Comparison of ENCODE assay signal across 8 mouse cellular contexts in the genomic region with DNA sequence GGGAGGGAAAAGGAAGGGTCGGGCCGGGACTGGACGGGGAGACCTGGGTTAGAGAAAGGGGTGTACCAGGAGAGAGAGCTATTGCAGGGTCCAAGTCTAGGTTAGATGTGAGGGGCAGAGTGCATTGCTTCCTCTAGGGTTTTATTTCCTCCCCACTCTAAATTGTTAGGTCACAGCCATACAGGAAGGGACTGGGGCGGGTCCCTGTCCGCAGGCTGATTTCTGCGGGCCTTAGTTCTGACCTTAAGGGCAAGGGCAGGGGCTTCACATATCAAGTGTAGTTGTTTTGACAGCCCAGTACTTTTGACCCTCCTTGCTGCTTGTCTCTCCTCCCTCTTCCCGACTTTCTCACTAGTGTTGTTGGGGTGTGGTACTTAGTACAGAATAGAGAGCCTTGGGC. TPM values are rescaled to one million over a fixed set of nuclear protein-coding genes. Genes with fewer than 3 reads are reported as not detected.
DNase-seq lines count a peak whose midpoint lies in the region; ATAC-seq lines count a peak whose summit lies in the region.

No protein-coding gene starts in this region.

- no peak; the same call in 1 of the 2 replicates for ATAC-seq in forebrain, embryonic 12.5 days (ENCODE audit: low FRiP score)
- ATAC-seq in intestine, embryonic 15.5 days = no peak

- peak overlapping the region; percentile 93 for H3K4me2 ChIP-seq in forebrain, embryonic 12.5 days
- peak overlapping the region; percentile 86 for H3K4me2 ChIP-seq in intestine, embryonic 15.5 days (replicated peaks)

- peak; percentile 14 for DNase-seq in thymus, postnatal 0 days (ENCODE audit: low spot score)
- no peak for DNase-seq in thymus, adult 18-20 months
- peak; percentile 45 for DNase-seq in lung, postnatal 36 days
- DNase-seq in right cerebral cortex, postnatal 36 days (ENCODE audit: low spot score in 2 of 2) = no peak
- no peak for DNase-seq in cerebellum, postnatal 10 days
- DNase-seq in urinary bladder, postnatal 25 days (ENCODE audit: low spot score) = no peak

- whole genome bisulfite sequencing in forebrain, embryonic 12.5 days = 4% methylated on average over 7 of the region's 7 CpGs
- WGBS in intestine, embryonic 15.5 days = 0% methylated on average over 7 of the region's 7 CpGs

- peak overlapping the region; percentile 96 for H3K9ac ChIP-seq in forebrain, embryonic 12.5 days
- peak overlapping the region; percentile 99 for H3K9ac ChIP-seq in intestine, embryonic 15.5 days

- peaks cover 25% of the 10 kb centered on the region for H3K36me3 ChIP-seq in forebrain, embryonic 12.5 days (replicated peaks)
- peaks cover 9% of the 10 kb centered on the region for H3K36me3 ChIP-seq in intestine, embryonic 15.5 days

- peak overlapping the region; percentile 93 for H3K27ac ChIP-seq in forebrain, embryonic 12.5 days
- peak overlapping the region; percentile 98 for H3K27ac ChIP-seq in intestine, embryonic 15.5 days

- H3K9me3 ChIP-seq in forebrain, embryonic 12.5 days = no peaks in the 10 kb centered on the region
- no peaks in the 10 kb centered on the region for H3K9me3 ChIP-seq in intestine, embryonic 15.5 days

- H3K4me1 ChIP-seq in forebrain, embryonic 12.5 days = peaks cover 27% of the 10 kb centered on the region
- peaks cover 12% of the 10 kb centered on the region; the same call in 1 of the 2 replicates for H3K4me1 ChIP-seq in intestine, embryonic 15.5 days (replicated peaks)

- H3K4me3 ChIP-seq in forebrain, embryonic 12.5 days (replicated peaks) = peak overlapping the region; percentile 98
- H3K4me3 ChIP-seq in intestine, embryonic 15.5 days (replicated peaks) = peak overlapping the region; percentile 100

- H3K27me3 ChIP-seq in forebrain, embryonic 12.5 days = no peaks in the 10 kb centered on the region
- no peaks in the 10 kb centered on the region for H3K27me3 ChIP-seq in intestine, embryonic 15.5 days (replicated peaks)

RNA-seq across cellular contexts. Expression of a gene that starts 1.1 kb away (rescaled TPM):
- polyA plus RNA-seq in thymus, postnatal 0 days (2015; fragmentation: Nextera tagmentation; extraction: Ambion mirVana) = 522 and 560 TPM in 2 replicates
- 456 and 479 TPM in 2 replicates for polyA plus RNA-seq in forebrain, embryonic 12.5 days (2016; fragmentation: Nextera tagmentation; extraction: Ambion mirVana)
- 476 and 498 TPM in 2 replicates for polyA plus RNA-seq in intestine, embryonic 15.5 days (2015; fragmentation: Nextera tagmentation; extraction: Ambion mirVana)

RNA-seq across cellular contexts. Expression of a gene that starts 3.0 kb away (rescaled TPM):
- polyA plus RNA-seq in thymus, postnatal 0 days (2015; fragmentation: Nextera tagmentation; extraction: Ambion mirVana) = 111 and 114 TPM in 2 replicates
- polyA plus RNA-seq in forebrain, embryonic 12.5 days (2016; fragmentation: Nextera tagmentation; extraction: Ambion mirVana) = 124 and 130 TPM in 2 replicates
- 88.6 and 101 TPM in 2 replicates for polyA plus RNA-seq in intestine, embryonic 15.5 days (2015; fragmentation: Nextera tagmentation; extraction: Ambion mirVana)

RNA-seq across cellular contexts. Expression of a gene that starts 6.0 kb away (rescaled TPM):
- polyA plus RNA-seq in thymus, postnatal 0 days (2015; fragmentation: Nextera tagmentation; extraction: Ambion mirVana) = 1.6 TPM in 2 replicates
- polyA plus RNA-seq in forebrain, embryonic 12.5 days (2016; fragmentation: Nextera tagmentation; extraction: Ambion mirVana) = 6.9 and 12.4 TPM in 2 replicates
- 8.5 and 9.2 TPM in 2 replicates for polyA plus RNA-seq in intestine, embryonic 15.5 days (2015; fragmentation: Nextera tagmentation; extraction: Ambion mirVana)

RNA-seq across cellular contexts. Expression of a gene that starts 6.5 kb away (rescaled TPM):
- 0.14 and 0.27 TPM in 2 replicates for polyA plus RNA-seq in thymus, postnatal 0 days (2015; fragmentation: Nextera tagmentation; extraction: Ambion mirVana)
- 0.85 and 0.88 TPM in 2 replicates for polyA plus RNA-seq in forebrain, embryonic 12.5 days (2016; fragmentation: Nextera tagmentation; extraction: Ambion mirVana)
- 0.23 and 0.30 TPM in 2 replicates for polyA plus RNA-seq in intestine, embryonic 15.5 days (2015; fragmentation: Nextera tagmentation; extraction: Ambion mirVana)

RNA-seq across cellular contexts. Expression of a gene that starts 23.8 kb away (rescaled TPM):
- polyA plus RNA-seq in thymus, postnatal 0 days (2015; fragmentation: Nextera tagmentation; extraction: Ambion mirVana) = 55.0 and 56.2 TPM in 2 replicates
- 67.6 and 70.1 TPM in 2 replicates for polyA plus RNA-seq in forebrain, embryonic 12.5 days (2016; fragmentation: Nextera tagmentation; extraction: Ambion mirVana)
- 41.5 and 42.6 TPM in 2 replicates for polyA plus RNA-seq in intestine, embryonic 15.5 days (2015; fragmentation: Nextera tagmentation; extraction: Ambion mirVana)

Comparison
In these comparisons a context has a peak if more than half of its experiments do, and no peak if none do; other contexts are left out.
1. DNase-seq: peak in thymus, postnatal 0 days (single experiment) and lung, postnatal 36 days (single experiment); none in thymus, adult 18-20 months (0 of 2), right cerebral cortex, postnatal 36 days (0 of 2), cerebellum, postnatal 10 days (0 of 2) and urinary bladder, postnatal 25 days (single experiment).